Mouse (Mus musculus): ENCODE measurements around the gene Gnb3.
"Not testable (repeated sequence)": the region's sequence is repeated elsewhere in the genome, so short reads cannot be mapped to it uniquely, and the experiment has no call there.

The Gnb3 gene

DNA sequence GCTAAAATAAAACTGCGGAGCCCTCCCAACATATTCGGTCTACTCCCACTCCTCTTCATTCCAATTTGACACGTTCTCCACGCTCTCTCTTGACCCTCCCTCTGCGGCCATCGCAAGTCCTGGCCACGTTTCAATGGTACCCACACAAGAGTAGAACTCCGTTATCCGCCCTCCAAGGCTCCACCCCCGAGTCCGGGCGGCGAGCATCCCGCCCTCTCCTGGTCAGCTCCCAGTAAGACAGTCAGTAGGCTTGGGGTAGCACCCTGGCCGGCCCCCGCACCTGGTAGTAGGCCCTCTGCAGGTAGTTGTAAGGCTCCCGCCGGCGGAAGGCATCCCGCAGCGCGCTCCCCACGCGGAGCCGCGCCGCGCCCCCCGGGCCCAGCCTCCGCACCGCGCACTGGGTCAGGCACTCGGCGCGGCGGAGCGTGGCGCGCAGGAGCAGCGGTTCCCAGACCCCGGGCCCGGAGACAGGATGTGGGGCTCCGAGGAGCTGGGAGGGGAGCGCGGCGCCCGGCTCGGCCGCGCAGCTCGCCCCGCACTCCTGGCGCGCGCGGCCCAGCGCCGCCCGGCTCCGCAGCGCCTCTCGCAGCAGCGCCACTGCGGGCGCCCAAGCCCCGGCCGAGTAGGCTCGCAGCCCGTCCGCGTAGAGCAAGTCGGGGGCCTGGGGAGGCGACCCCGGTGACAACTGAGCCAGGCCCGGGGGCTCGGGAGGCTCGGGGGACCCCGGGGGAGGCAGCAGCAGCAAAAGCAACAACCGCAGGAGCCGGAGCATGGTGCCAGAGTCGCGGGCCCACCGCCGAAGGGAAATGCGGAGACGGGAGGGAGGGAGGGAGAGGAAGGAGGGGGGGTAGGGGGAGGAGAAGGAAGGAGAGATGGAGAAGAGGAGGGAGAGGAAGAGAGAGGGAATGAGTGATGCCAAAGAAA lies 17.1 kb upstream of the Gnb3 start, which contains the start of gene P3h3:
Gene P3h3 (minus strand): TSS at position 837 of the 924 bp plus-strand sequence.
- peak; percentile 83 for DNase-seq

DNA sequence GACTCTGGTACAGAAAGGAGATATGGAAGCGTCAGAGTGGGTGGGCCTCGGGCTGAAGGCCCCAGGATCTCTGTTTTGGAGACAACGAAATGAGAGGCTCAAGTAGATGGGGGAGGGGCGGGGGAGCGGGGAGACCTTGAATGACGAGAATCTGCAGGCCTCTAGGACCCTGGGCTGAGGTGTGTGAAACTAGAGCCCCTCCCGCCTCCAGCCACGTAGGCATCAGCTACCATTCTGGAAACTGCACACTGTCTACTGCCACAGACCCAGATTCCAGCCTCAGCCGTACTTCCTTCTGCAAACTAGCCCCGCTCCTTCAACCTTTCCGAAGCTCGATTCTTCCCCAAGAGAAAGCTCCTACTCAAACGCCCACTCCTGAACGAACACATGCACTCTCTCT lies 16.2 kb upstream of the Gnb3 start:
- peak; percentile 70 for DNase-seq

GRCm38 (mm10) chr6:124854647-124855046 lies 14.6 kb upstream of the Gnb3 start:
- no peak for DNase-seq

DNA sequence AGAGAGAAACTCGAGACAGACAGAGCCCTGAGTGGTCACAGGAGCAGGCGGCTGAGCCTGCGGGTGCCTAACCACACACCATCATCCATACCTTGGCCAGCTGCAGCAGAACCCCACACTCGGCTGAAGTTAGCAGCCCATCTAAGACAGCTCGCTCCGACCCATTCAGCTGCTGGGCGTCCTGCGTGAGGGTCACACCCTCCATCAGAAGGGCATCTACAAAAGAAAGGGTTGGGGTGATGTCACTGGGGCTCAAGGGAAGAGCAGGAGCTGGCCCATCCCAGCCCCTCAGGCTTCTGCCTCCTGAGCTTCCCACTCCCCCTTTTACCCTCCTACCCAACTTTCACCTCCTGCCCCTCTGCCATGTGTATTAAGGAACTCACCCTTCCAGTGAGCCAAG lies 10.5 kb upstream of the Gnb3 start:
- no peak for DNase-seq

- DNase-seq = peak; percentile 98
Observed at GRCm38 (mm10) chr6:124847305-124847704, 7.2 kb upstream of the Gnb3 start.

DNA sequence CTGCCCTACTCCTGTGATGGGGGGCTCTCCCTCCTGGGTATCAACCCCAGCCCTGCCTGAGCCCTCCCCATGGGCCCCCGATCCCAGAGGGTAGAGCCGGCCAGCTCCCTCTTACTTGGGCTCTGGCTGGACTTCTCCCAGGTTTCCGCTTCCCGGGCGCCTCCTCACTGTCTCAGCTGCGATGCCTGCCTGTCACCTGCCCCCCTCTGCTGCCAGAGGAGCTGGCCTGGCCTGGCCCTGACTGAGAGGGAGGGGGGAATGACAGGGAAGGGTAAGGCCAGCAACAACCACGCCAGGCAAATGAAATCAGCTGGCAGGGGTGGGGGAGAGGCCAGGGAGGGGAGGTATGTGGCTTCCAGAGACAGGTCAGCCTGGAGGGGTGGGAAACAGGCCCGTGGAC lies 270 bp downstream of the Gnb3 start:
- DNase-seq = no peak

DNA sequence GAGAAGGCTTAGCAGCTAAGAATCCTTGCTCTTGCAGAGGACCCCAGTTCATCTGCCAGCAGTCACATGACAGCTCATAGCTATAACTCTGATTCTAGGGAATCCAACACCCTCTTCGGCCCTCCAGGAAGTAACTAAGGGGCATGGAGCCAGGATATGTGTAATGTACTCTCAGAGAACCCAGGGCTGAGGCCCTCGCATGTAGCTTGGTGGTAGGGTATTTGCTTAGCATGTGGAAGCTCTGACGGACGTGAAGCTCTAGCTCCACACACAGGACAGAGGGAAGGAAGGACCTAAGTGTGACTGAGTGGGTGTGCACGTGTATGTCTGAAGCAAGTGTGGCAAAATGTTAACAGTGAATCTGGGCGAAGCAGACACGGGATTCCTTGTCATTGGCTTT lies 3.7 kb downstream of the Gnb3 start:
- DNase-seq = no peak

GRCm38 (mm10) chr6:124835531-124835930 lies 4.5 kb downstream of the Gnb3 start:
- DNase-seq = no peak

DNA sequence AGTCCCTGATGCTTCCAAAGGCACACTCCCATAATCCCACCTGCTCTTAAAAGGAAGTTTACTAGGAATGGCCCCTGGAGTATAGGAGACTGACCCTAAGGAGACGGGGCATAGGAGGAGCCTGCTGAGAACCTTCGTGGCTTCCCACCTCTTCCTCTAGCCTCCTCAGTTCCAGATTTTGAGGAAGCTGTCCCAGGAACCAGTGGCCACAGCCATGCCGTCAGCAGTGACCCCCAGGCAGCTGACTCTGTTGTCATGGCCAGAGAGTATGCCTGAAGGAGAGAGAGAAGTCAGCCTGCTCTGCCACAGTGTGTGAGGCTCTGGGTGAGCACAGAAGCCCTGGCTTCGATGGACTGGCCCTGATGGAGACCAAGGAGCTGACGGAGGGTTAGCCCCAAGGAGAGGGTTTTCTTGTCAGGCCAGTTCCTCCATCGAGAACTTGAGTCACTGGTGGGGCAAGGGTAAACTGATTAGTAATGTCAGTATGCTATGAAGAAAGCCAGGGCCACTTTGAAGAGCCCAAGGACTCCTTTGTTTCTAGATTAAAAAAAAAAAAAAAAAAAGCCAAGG lies 5.5 kb downstream of the Gnb3 start:
- no peak for DNase-seq

DNA sequence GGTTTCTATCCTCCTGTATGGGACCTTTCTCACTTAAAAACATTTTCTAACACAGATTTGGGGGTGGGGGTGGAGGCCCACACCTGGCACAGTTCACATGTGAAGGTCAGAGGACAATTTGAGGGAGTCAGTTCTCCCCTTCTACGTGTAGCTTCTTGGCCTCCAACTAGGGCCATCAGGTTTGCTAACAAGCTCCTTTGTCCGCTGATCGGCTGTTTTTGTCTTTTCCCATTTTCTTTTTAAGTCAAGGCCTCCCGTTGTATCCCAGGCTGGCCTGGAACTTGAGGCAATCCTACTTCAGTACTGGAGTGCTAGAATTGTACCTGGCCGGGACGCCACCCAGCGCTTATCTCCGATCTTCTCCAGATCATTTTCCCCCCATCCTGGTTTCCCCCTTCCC lies 8.4 kb downstream of the Gnb3 start:
- DNase-seq = no peak

DNA sequence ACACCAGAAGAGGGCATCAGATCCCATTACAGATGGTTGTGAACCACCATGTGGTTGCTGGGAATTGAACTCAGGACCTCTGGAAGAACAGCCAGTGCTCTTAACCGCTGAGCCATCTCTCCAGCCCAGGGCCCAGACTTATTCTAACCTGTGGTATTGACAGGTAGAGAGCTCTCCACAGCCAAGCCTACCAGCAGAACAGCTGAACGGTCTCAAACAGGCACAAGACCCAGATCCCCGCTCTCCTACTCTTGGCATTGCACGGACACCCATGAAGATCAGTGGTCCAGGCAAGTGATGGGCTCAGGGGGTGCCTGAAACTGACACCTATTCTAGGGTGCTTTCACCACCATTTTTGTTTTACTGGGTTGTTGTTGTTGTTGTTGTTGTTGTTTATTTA lies 8.9 kb downstream of the Gnb3 start:
- DNase-seq = not testable (repeated sequence)

GRCm38 (mm10) chr6:124829799-124830700 lies 10.0 kb downstream of the Gnb3 start:
- peak; percentile 88 for DNase-seq

DNA sequence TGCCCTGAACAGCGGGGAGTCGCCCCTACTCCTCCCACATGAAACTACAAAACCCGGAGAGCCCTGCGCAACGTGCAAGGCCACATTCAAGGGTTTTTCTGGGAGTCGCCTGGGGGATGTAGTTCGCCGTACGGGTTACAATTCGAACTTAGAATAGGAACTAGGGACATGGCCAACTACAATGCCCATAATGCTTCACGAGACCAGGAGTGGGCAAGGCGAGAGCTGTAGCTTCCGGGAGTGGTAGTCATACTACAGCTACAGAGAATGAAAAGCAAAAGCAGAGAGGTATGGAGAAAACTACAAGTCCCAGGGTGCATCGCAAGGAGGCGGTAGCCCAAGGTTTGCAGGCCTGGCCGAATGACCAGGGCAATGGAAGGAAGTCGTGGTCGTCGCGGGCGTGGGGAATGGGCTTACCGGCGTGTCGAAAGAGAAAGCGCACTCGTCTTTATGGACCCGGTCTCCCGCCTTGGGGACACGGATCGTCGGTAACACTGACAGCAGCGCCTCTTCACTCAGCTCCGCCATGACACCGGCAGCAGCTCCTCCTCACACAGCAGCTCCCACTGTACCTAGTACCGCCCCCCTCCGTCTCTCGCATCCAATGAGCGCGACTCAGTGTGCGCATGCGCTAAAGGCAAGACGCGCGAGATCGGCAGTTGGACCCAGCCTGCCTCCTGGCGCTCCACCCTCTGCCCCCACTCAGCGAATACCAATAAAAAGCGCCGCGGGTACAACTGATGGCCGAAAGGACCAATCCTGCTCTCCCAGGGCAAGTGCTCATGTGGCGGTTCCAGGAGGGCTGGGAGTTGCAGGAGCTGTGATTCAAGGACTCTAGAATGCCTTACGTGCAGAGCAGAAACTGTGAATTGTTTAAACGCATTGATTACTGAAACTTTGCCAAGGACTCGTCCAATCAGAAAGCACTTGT lies 10.9 kb downstream of the Gnb3 start, which contains the start of the genes Usp5 and Cdca3:
Gene Usp5 (minus strand): TSS at position 617 of the 931 bp plus-strand sequence.
Gene Cdca3 (plus strand): TSS at position 680 of the 931 bp plus-strand sequence.
- DNase-seq = peak; percentile 94

DNA sequence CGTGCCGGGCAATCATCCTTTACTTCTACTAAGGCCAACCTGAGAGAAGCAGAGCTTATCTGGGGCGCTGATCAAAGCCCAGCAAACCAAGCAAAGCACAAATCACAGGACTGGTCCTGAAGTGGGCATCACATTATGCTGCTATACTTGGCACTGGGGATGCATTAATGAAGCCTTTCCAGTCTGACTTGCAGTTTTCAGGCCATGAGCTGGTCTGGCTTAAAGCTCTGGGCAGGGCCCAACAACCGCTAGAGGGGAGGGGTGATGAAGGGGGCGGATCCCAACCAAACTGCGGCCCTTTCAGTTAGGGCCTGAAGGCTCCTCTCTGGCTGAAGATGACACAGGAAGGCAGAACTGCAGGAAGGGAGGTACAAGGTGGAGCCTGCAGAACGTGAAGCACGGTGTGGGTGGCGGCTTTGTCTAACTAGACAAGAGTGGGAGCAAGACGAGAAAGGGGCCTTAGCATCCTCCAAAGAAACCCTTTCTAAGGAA lies 11.9 kb downstream of the Gnb3 start:
- DNase-seq = no peak

DNA sequence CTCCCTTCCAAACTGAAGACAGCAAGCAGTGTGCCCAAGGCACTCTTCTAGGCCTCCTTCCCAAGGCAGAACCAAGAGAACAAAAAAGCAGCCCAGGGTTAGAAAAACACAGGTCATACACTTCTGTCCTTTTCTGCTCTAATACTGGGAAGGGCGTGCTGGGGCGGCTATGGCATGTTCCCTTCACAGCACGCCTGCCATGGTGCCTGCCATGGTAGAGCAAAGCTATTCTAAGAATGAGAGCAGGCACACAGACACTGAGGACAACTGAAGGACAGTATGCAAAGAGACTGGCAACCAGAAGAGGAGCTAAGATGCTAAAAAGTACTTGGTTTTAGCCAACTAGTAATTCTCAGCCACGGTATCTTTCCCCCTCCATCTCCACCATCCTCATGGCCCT lies 18.0 kb downstream of the Gnb3 start:
- no peak for DNase-seq

DNA sequence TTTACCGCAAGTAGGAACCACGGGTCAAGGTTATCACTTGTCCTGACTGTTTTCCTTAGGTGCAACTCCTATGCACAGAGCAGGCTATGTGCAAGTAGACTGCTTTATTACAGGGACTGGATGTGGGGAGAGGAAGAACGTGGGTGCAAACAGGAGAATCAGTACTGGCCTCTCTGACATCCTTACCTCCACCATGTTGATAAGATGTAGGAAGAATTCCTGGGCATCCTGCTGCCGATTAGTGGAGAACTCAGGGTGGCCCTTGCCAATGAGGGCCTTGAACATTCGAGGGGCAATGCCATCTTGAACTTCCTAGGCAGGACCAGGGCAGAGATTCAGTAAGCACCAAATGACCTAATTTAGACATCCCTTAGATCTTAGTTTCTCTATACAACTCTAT lies 19.2 kb downstream of the Gnb3 start:
- no peak for DNase-seq

DNA sequence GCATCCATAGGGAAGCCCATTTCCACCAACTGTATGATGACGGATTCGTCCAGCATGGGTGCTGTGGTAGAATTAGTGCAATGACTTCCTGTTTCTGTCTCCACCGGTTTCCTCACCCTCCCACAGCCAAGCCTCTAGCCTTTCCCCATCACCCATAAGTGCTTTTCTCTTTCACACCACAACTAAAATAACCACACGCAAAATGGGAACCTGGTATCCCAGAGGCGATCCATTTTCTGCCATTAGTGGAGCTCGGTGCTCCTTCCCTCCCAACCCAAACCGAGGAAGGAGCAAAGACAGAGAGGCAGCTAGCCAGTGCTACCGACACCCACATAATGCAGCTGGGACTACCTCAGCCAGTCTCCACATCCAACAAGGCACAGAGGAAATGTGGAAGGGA lies 22.1 kb downstream of the Gnb3 start:
- no peak for DNase-seq

- no peak for DNase-seq
Observed at GRCm38 (mm10) chr6:124817563-124817962, 22.5 kb downstream of the Gnb3 start.

GRCm38 (mm10) chr6:124817125-124817524 lies 22.9 kb downstream of the Gnb3 start:
- DNase-seq = no peak

GRCm38 (mm10) chr6:124816611-124817010 lies 23.5 kb downstream of the Gnb3 start:
- DNase-seq = no peak

DNA sequence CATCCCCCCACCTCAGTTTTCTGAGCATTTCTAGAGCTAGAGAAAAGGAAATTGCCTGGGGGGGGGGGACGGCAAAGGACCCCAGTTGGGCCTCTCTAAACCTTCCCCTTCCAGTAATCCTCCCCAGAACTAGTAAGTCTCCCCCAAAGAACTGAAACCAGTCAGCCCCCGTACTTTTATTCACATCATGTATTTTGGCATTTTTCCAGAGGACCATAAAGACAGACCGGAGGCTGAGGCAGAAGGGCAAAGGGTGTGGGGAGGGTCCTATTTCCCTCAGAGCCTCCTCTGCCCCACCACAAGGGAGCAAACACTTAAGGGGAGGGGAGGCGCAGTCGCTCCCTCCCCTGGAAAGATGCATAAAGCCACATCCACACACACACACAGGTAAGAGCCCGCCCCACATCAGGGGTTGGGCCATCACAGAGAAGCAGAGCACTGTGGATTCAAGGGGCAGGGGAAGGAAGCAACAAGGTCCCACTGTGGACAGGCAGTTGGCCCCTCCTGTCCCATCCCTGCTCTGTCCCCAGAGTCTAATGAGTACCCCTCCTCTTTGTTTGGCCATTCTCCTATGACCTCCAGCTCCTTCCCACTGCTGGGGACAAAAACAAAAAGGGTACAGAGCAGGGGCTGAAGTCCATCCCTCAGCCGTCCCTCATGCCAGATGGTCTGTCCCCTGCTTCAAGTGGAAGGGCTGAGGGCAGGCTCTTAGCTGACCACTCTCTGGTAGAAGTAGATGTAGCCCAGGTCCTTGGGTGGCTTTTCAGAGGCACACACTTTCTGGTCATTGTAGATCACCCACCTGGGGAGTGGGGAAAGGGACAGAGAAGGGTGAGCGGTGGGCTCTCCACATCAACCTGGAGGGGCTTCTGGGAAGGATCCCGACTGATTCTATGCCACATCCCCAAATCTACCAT lies 25.0 kb downstream of the Gnb3 start:
- no peak for DNase-seq

Measured in right cerebral cortex, postnatal 4 days (tissue).